Mouse (Mus musculus) thymus, adult 2 months (tissue): ENCODE results near the gene Ogg1.

Experiments used
- CTCF ChIP-seq: fragments of 200-500 bp; IDR thresholded peaks from 2 replicates; pipeline ENCODE4 v1.5.1; 2012; ENCODE audit warnings: mild to moderate bottlenecking, control low read depth, low read length, moderate library complexity, borderline replicate concordance; ENCODE audit not compliant: control insufficient read depth, poor library complexity, insufficient read depth; ENCODE audit errors: extremely low read depth
- POLR2A ChIP-seq: fragments of 200-500 bp; IDR thresholded peaks from 2 replicates; pipeline ENCODE4 v1.6.1; 2012; ENCODE audit warnings: mild to moderate bottlenecking, low read length, control low read depth, moderate library complexity; ENCODE audit not compliant: control insufficient read depth, poor library complexity, insufficient read depth; ENCODE audit errors: extremely low read depth

DNA sequence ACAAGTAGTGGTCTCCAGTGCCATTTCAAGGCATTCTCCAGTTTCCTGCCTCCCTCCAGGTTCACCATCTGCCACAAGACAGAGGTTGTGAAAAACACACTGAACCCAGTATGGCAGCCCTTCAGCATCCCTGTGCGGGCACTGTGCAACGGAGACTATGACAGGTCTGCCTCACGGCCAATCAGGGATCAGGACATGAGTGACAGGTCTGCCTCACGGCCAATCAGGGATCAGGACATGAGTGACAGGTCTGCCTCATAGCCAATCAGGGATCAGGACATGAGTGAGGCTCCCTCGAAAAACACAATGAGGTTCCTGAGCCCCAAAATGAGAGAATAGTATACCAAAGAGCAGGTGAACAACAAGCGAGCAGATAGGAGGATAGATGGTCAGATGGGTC lies 36.4 kb upstream of the Ogg1 start:
- TF ChIP-seq POLR2A (no peak), CTCF (no peak)
